Mouse (Mus musculus) C2C12 (cell line): ENCODE data around the gene Gpr18.

Experiments used
- CTCF ChIP-seq: IDR thresholded peaks from one replicate; pipeline ENCODE4 v1.5.1; 2011; ENCODE audit not compliant: control insufficient read depth, insufficient read depth, insufficient read length
- MAX ChIP-seq: IDR thresholded peaks from one replicate; pipeline ENCODE4 v1.6.1; 2011; ENCODE audit warnings: mild to moderate bottlenecking, control low read depth
- MYOD1 ChIP-seq: IDR thresholded peaks from one replicate; pipeline ENCODE4 v1.6.1; 2011; ENCODE audit warnings: low read depth; ENCODE audit not compliant: control insufficient read depth, insufficient read length
- MYOG ChIP-seq: IDR thresholded peaks from one replicate; pipeline ENCODE4 v1.6.1; 2011; ENCODE audit not compliant: control insufficient read depth, insufficient read length; ENCODE audit errors: extremely low read depth
- USF1 ChIP-seq: IDR thresholded peaks from one replicate; pipeline ENCODE4 v1.6.1; 2011; ENCODE audit warnings: low read depth, mild to moderate bottlenecking, control low read depth, moderate library complexity

- TF ChIP-seq CTCF (no peak), MYOD1 (no peak), MYOG (no peak), MAX (no peak), USF1 (no peak)
Observed at GRCm38 (mm10) chr14:121964990-121965389, 49.4 kb upstream of the Gpr18 start, which contains the start of gene Gpr183.
